Mouse (Mus musculus) stomach, embryonic 14.5 days (tissue): ENCODE results near the gene Mageb5. TPM values are rescaled to one million over a fixed set of nuclear protein-coding genes. Genes with fewer than 3 reads are reported as not detected.
"Not testable (repeated sequence)": the region's sequence is repeated elsewhere in the genome, so short reads cannot be mapped to it uniquely, and the experiment has no call there.

Experiments
- ATAC-seq: fragments of 200-750 bp; cut with Nextera tagmentation; 2 replicates; pipeline ENCODE4 v1.8.0; 2017; ENCODE audit warnings: low read depth, moderate TSS enrichment; ENCODE audit not compliant: insufficient number of reproducible peaks, insufficient read depth, low FRiP score
- H3K27ac ChIP-seq: fragments of 300-500 bp; sonication (generic); 2 replicates; pipeline ENCODE4 v1.5.1; 2014; ENCODE audit warnings: mild to moderate bottlenecking, low read length, moderate library complexity, mixed read lengths
- H3K27me3 ChIP-seq: fragments of 300-500 bp; sonication (generic); 2 replicates; pipeline ENCODE4 v1.6.1; 2014; ENCODE audit warnings: low read length, control low read depth, mixed read lengths; ENCODE audit not compliant: control insufficient read depth, insufficient read depth
- H3K36me3 ChIP-seq: fragments of 300-500 bp; sonication (generic); 2 replicates; pipeline ENCODE4 v1.6.1; 2014; ENCODE audit warnings: mild to moderate bottlenecking, control low read depth, low read length, moderate library complexity, mixed read lengths; ENCODE audit not compliant: control insufficient read depth, insufficient read depth
- H3K4me1 ChIP-seq: fragments of 300-500 bp; sonication (generic); 2 replicates; pipeline ENCODE4 v1.6.1; 2014; ENCODE audit warnings: low read length, control low read depth, mixed read lengths; ENCODE audit not compliant: control insufficient read depth, insufficient read depth
- H3K4me2 ChIP-seq: fragments of 300-500 bp; sonication (generic); replicated peaks from 2 replicates; pipeline ENCODE4 v1.6.1; 2014; ENCODE audit warnings: low read depth, low read length, control low read depth
- H3K4me3 ChIP-seq: fragments of 300-500 bp; sonication (generic); 2 replicates; pipeline ENCODE4 v1.5.1; 2014; ENCODE audit warnings: low read depth, low read length, control low read depth
- H3K9ac ChIP-seq: fragments of 300-500 bp; sonication (generic); replicated peaks from 2 replicates; pipeline ENCODE4 v1.6.1; 2014; ENCODE audit warnings: low read depth, mild to moderate bottlenecking, control low read depth, low read length, moderate library complexity, mixed read lengths
- H3K9me3 ChIP-seq: fragments of 300-500 bp; sonication (generic); 2 replicates; pipeline ENCODE4 v1.6.1; 2016; ENCODE audit warnings: low read depth, low read length, control low read depth; ENCODE audit not compliant: control insufficient read depth
- WGBS: fragments of 180-500 bp; shearing (Covaris S2); extraction: QIAGEN DNeasy Blood & Tissue Kit; methylation state at CpG from one replicate; pipeline ENCODE4 v1.1.7; 2014; 5-methylcytosine and 5-hydroxymethylcytosine counted together
- polyA plus RNA-seq: library from polyadenylated mRNA; unstranded; fragments of >200 nt; fragmentation: Nextera tagmentation; extraction: Ambion mirVana; gene quantifications from 2 replicates; pipeline ENCODE4 v1.2.1, GENCODE M21; 2014

The Mageb5 gene
- not detected in 2 replicates for polyA plus RNA-seq

- WGBS = 76% methylated on average over 1 of the region's 1 CpGs
These were observed at the start of gene Mageb5 for GRCm38 (mm10) chrX:91782918-91783317. Gene Mageb5, minus strand, starts transcription at chrX:91783018.

DNA sequence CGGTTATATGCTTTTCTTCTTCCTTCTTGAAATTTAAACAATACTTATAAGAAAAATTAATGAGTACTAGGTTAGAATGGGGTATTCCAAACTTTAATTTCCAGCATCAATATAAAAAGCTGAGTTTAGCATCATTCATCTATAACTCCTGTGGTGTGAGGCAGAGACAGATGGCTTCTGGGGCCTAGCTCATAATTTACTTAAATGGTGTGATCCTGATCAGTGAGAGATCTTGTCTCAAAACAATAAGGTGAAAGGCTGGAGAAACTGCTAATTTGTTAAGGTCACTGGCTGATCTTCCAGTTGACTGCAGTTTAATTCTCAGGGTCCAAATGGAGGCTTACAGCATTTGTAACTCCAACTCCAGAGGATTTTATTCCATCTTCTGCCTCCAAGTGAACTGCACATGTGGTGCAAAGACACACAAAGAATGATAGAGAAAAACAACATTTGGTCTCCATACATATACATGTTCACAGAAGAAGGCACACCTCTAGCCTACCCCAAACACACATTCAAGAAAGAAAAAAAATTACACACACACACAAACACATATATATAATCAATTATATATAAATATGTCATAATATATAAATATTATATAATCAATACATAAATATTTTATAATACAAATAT lies 23.1 kb downstream of the Mageb5 start:
- not testable (repeated sequence) for H3K9me3 ChIP-seq, H3K27me3 ChIP-seq, H3K36me3 ChIP-seq, H3K9ac ChIP-seq, H3K27ac ChIP-seq, ATAC-seq, H3K4me2 ChIP-seq, H3K4me1 ChIP-seq, H3K4me3 ChIP-seq
- whole genome bisulfite sequencing = no CpG with 5 or more reads among the region's 1 CpGs

More at GRCm38 (mm10) chrX:91782918-91783317, at the start of gene Mageb5:
- not testable (repeated sequence) for H3K4me2 ChIP-seq, ATAC-seq, H3K36me3 ChIP-seq, H3K4me1 ChIP-seq, H3K4me3 ChIP-seq, H3K9me3 ChIP-seq, H3K27me3 ChIP-seq, H3K9ac ChIP-seq, H3K27ac ChIP-seq

Other genes starting within 250 kb of the Mageb5 start
- gene 1700084M14Rik, start 207.1 kb downstream of the Mageb5 start, polyA plus RNA-seq = not detected in 2 replicates
- gene Gm14781, start 150.8 kb downstream of the Mageb5 start, polyA plus RNA-seq = not detected in 2 replicates
- gene Mageb1, start 233.3 kb upstream of the Mageb5 start, polyA plus RNA-seq = not detected in 2 replicates